Mouse (Mus musculus) lung, postnatal 0 days (tissue): ENCODE measurements at regions not wholly inside any gene's neighbourhood (a gene's known extent, or its start where the extent isn't known, plus 50 kb on each side); places are given as distances from the start of the nearest gene placed in this dataset.

Experiments used
- ATAC-seq: fragments of 200-750 bp; cut with Nextera tagmentation; 2 replicates; pipeline ENCODE4 v1.8.0; 2017; ENCODE audit warnings: moderate library complexity
- DNase-seq: peaks from one replicate; pipeline ENCODE4 v3.0.0-alpha.2; 2016; ENCODE audit warnings: low spot score
- H3K27ac ChIP-seq: fragments of 300-500 bp; sonication (generic); 2 replicates; pipeline ENCODE4 v1.5.1; 2014; ENCODE audit warnings: antibody characterized with exemption, mild to moderate bottlenecking, low read length, mixed read lengths
- H3K27me3 ChIP-seq: fragments of 300-500 bp; sonication (generic); replicated peaks from 2 replicates; pipeline ENCODE4 v1.6.1; 2014; ENCODE audit warnings: low read length, mixed read lengths; ENCODE audit not compliant: insufficient read depth
- H3K36me3 ChIP-seq: fragments of 300-500 bp; sonication (generic); 2 replicates; pipeline ENCODE4 v1.6.1; 2014; ENCODE audit warnings: low read length, mixed read lengths; ENCODE audit not compliant: insufficient read depth
- H3K4me1 ChIP-seq: fragments of 300-500 bp; sonication (generic); 2 replicates; pipeline ENCODE4 v1.6.1; 2014; ENCODE audit warnings: antibody characterized with exemption, low read depth, low read length, mixed read lengths; ENCODE audit not compliant: insufficient read depth
- H3K4me2 ChIP-seq: fragments of 300-500 bp; sonication (generic); replicated peaks from 2 replicates; pipeline ENCODE4 v1.6.1; 2014; ENCODE audit warnings: low read depth, mild to moderate bottlenecking, low read length, moderate library complexity, mixed read lengths
- H3K4me3 ChIP-seq: fragments of 300-500 bp; sonication (generic); 2 replicates; pipeline ENCODE4 v1.5.1; 2014; ENCODE audit warnings: low read depth, low read length
- H3K9ac ChIP-seq: fragments of 300-500 bp; sonication (generic); replicated peaks from 2 replicates; pipeline ENCODE4 v1.6.1; 2014; ENCODE audit warnings: low read depth, mild to moderate bottlenecking
- H3K9me3 ChIP-seq: fragments of 300-500 bp; sonication (generic); 2 replicates; pipeline ENCODE4 v1.6.1; 2016; ENCODE audit warnings: low read length, mixed read lengths
- CTCF ChIP-seq: IDR thresholded peaks from 2 replicates; pipeline ENCODE4 v1.5.1; 2016; ENCODE audit warnings: antibody characterized with exemption, mild to moderate bottlenecking
- EP300 ChIP-seq: IDR thresholded peaks from 2 replicates; pipeline ENCODE4 v1.6.1; 2016; ENCODE audit warnings: antibody characterized with exemption, mild to moderate bottlenecking, control low read depth
- WGBS: fragments of 180-500 bp; shearing (Covaris S2); extraction: QIAGEN DNeasy Blood & Tissue Kit; methylation state at CpG from one replicate; pipeline ENCODE4 v1.1.7; 2014; 5-methylcytosine and 5-hydroxymethylcytosine counted together

DNA sequence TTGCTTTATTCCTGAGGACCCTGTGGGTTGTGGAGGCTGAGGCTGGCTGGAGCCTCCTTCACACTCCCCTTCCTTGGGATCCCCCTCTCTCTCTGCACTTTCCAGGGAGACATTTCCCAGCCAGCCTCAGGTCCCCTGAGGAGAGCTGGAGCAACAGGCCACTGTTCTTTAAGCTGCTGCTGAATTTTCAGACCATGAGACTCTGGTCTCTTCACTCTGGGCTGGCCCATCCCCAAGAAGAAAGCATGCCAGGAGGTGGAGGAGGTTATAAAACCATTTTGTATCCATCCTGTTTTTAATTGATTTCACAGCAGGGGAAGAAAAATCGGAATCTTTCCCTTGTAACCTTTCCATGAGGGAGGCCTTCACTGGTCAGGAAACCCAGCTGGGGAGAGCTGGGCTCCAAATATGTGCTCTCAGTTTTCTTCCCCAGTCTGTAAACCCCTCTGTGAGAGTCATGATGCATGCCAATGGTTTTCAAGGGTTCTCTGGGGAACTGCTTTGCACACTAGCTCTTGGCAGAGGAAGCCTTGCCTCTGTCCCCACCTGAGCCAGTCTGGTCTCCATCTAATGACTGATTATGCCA lies 122.6 kb downstream of the Mtx3 start:
- no peak for DNase-seq
- WGBS = 67% methylated on average over 1 of the region's 1 CpGs

DNA sequence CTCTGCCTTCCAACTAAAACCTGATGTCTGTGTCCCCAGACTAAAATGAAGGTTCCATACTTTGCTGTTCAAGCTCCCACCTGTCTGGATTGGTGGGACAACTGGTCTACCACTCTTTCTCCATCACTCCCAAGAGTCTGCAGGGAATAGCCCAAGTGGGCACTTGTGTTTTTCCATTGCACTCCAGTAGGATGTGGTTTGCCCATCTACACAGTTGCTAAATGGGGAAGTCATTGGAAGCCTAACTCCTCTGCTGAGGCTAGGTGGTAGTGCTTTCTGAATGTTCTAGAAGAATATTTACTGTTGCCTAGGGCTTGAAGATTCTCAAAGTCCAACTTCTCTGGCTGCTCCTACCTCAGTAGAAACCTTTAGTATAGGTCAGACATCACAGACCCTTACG lies 125.0 kb downstream of the Mtx3 start:
- no peak overlapping the region for H3K9ac ChIP-seq
- ATAC-seq (no peak), DNase-seq (no peak)
- no peak overlapping the region for H3K4me3 ChIP-seq
- H3K4me2 ChIP-seq = no peak overlapping the region
- H3K27me3 ChIP-seq = no peaks in the 10 kb centered on the region
- no peak overlapping the region for H3K27ac ChIP-seq
- no peaks in the 10 kb centered on the region for H3K9me3 ChIP-seq
- no peaks in the 10 kb centered on the region for H3K4me1 ChIP-seq
- TF ChIP-seq CTCF (no peak), EP300 (no peak)
- WGBS = 97% methylated on average over 1 of the region's 1 CpGs
- H3K36me3 ChIP-seq = no peaks in the 10 kb centered on the region

More for the DNA sequence above, 122.6 kb downstream of the Mtx3 start:
- no peaks in the 10 kb centered on the region for H3K9me3 ChIP-seq
- H3K4me2 ChIP-seq = no peak overlapping the region
- no peak overlapping the region for H3K9ac ChIP-seq
- no peaks in the 10 kb centered on the region for H3K4me1 ChIP-seq
- TF ChIP-seq CTCF (no peak), EP300 (no peak)
- H3K36me3 ChIP-seq = no peaks in the 10 kb centered on the region
- no peak overlapping the region for H3K27ac ChIP-seq
- H3K27me3 ChIP-seq = no peaks in the 10 kb centered on the region
- H3K4me3 ChIP-seq = no peak overlapping the region
- ATAC-seq = no peak

DNA sequence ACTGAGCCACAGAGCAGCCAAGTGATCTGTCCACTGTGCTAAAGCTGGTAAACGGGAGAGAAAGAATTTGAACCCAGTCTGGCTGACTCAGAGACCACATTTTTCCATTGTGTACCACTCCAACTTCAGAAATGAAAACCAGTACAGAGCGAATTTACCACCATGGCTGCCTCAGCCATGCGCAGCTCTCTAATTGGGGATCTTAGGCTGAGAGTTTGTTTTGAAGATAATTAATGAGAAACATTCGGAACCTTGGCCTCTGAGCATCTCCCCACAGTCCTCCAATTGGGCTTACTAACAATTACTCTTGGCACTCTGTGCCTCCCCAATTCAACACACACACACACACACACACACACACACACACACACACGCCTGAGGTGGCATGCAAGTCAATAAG lies 128.3 kb downstream of the Mtx3 start:
- H3K27me3 ChIP-seq = no peaks in the 10 kb centered on the region
- no peak for TF ChIP-seq CTCF
- TF ChIP-seq EP300 = no peak
- no peaks in the 10 kb centered on the region for H3K36me3 ChIP-seq
- ATAC-seq (no peak), DNase-seq (no peak)
- WGBS = 81% methylated on average over 5 of the region's 5 CpGs
- H3K4me3 ChIP-seq = no peak overlapping the region
- H3K9ac ChIP-seq = no peak overlapping the region
- H3K4me2 ChIP-seq = no peak overlapping the region
- no peaks in the 10 kb centered on the region for H3K4me1 ChIP-seq
- no peak overlapping the region for H3K27ac ChIP-seq
- H3K9me3 ChIP-seq = no peaks in the 10 kb centered on the region

DNA sequence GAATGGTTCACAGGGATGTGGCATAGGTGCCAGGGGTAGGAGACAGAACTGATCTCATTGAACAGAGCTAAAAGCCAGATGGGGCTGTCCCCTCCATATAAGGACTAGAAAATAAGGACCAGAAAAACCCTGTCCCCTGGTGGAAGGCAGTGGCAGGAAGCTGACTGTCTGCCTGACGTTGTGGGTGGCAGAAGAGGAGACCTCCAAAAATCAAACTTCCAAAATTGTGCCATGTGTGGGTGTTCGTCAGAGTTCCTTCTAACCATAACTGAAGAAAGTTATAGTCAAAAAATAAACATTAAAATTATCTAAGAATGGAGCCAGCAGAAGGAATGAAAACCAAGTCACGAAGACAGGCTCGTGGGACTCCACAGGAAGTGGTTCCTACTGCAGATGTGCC lies 129.2 kb downstream of the Mtx3 start:
- H3K4me1 ChIP-seq = no peaks in the 10 kb centered on the region
- no peaks in the 10 kb centered on the region for H3K27me3 ChIP-seq
- DNase-seq = no peak
- H3K36me3 ChIP-seq = no peaks in the 10 kb centered on the region
- 63% methylated on average over 4 of the region's 4 CpGs for WGBS
- TF ChIP-seq EP300 (no peak), CTCF (no peak)
- no peak overlapping the region for H3K4me2 ChIP-seq
- H3K27ac ChIP-seq = no peak overlapping the region
- H3K9me3 ChIP-seq = no peaks in the 10 kb centered on the region
- no peak for ATAC-seq
- H3K4me3 ChIP-seq = no peak overlapping the region
- H3K9ac ChIP-seq = no peak overlapping the region

DNA sequence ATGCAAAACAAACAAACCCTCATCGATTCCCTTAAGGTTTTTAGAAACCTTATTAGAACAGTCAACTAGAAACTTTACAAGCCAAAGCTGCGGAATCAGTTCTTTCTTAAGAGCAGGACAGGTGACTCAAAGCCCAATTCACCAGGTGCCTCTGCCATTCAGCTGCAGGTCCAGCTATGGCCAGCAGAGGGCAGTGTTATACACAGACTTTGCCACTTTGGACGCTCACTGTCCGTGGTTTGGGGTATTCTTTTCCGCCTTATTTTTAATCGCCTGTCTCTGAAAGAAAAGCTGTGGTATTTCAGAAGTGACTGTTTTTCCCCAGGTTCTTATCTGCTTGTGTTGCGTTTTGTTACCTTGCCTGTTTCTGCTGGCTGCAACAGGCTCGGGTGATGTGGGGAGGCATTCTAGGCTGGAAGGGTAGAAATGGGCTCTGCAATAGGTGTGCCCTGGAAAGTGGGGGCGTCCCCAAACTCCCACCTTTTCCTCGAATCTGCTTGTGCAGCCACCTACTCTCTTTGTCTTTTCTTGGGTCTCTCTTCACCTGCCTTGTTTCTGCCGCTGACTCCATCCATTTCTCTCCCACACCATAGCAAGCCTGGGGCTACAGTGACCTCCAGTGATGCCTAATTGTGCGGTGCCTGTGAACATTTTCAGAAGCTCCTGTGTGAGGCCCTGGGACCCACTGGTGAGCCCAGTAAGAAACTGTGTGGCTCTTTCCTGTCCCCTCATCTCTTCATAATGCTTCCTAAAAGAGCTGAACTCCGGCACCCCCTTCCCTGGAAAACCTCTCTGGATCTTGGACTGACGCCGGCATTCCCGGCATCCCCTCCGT lies 142.4 kb downstream of the Mtx3 start:
- Histone ChIP-seq H3K9me3 (no peaks in the 10 kb centered on the region), H3K27me3 (no peaks in the 10 kb centered on the region), H3K4me3 (no peak overlapping the region), H3K27ac (no peak overlapping the region), H3K9ac (no peak overlapping the region), H3K36me3 (no peaks in the 10 kb centered on the region), H3K4me1 (no peaks in the 10 kb centered on the region), H3K4me2 (peak overlapping the region; percentile 41; the same call in 1 of the 2 replicates)
- DNase-seq = peak; percentile 64
- ATAC-seq = peak; percentile 37; the same call in 1 of the 2 replicates
- peak; percentile 96 for TF ChIP-seq CTCF
- TF ChIP-seq EP300 = no peak
- WGBS = 46% methylated on average over 17 of the region's 17 CpGs

DNA sequence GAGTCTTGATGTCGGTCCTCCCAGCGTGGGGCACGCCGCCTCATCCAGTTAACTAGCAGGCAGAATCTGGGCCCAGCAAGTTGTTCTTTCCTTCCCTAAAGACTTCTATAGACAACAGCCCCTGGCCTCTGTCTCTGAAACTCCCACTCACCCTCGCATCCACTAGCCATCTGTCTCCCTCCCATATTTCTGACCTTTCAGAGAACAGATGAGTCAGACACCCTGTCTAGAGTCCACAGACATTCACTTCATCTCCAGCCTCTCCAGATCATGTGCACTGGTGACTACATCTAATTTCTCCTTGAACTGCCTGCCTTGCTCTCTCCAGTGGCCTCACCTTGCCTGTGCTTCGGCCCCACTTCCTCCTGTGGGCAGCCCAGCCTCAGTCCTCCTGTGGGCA lies 143.1 kb downstream of the Mtx3 start:
- DNase-seq (no peak), ATAC-seq (no peak)
- Histone ChIP-seq H3K27ac (no peak overlapping the region), H3K9me3 (no peaks in the 10 kb centered on the region), H3K9ac (no peak overlapping the region), H3K4me2 (no peak overlapping the region), H3K36me3 (no peaks in the 10 kb centered on the region), H3K27me3 (no peaks in the 10 kb centered on the region), H3K4me1 (no peaks in the 10 kb centered on the region), H3K4me3 (no peak overlapping the region)
- TF ChIP-seq CTCF (no peak), EP300 (no peak)
- WGBS = 92% methylated on average over 6 of the region's 6 CpGs
